Mouse (Mus musculus) heart, embryonic 15.5 days (tissue): ENCODE results near the gene Wdr27. TPM values are rescaled to one million over a fixed set of nuclear protein-coding genes. Genes with fewer than 3 reads are reported as not detected.
"Not testable (repeated sequence)": the region's sequence is repeated elsewhere in the genome, so short reads cannot be mapped to it uniquely, and the experiment has no call there.

ENCODE experiments used
- ATAC-seq: fragments of 200-750 bp; cut with Nextera tagmentation; replicated peaks from 2 replicates; pipeline ENCODE4 v1.8.0; 2017; ENCODE audit warnings: low read depth, moderate TSS enrichment; ENCODE audit not compliant: insufficient number of reproducible peaks, insufficient read depth, low FRiP score
- H3K27ac ChIP-seq: fragments of 300-500 bp; sonication (generic); 2 replicates; pipeline ENCODE4 v1.5.1; 2015; ENCODE audit warnings: mild to moderate bottlenecking, inconsistent platforms
- H3K27me3 ChIP-seq: fragments of 300-500 bp; sonication (generic); 2 replicates; pipeline ENCODE4 v1.6.1; 2015; ENCODE audit warnings: inconsistent platforms
- H3K36me3 ChIP-seq: fragments of 300-500 bp; sonication (generic); 2 replicates; pipeline ENCODE4 v1.6.1; 2015; ENCODE audit warnings: mild to moderate bottlenecking, inconsistent platforms
- H3K4me1 ChIP-seq: fragments of 300-500 bp; sonication (generic); replicated peaks from 2 replicates; pipeline ENCODE4 v1.6.1; 2015; ENCODE audit warnings: inconsistent platforms
- H3K4me2 ChIP-seq: fragments of 300-500 bp; sonication (generic); 2 replicates; pipeline ENCODE4 v1.6.1; 2015; ENCODE audit warnings: inconsistent platforms, mild to moderate bottlenecking, moderate library complexity
- H3K4me3 ChIP-seq: fragments of 300-500 bp; sonication (generic); 2 replicates; pipeline ENCODE4 v1.5.1; 2015; ENCODE audit warnings: mild to moderate bottlenecking, inconsistent platforms
- H3K9ac ChIP-seq: fragments of 300-500 bp; sonication (generic); 2 replicates; pipeline ENCODE4 v1.6.1; 2015; ENCODE audit warnings: mild to moderate bottlenecking, inconsistent platforms
- H3K9me3 ChIP-seq: fragments of 300-500 bp; sonication (generic); replicated peaks from 2 replicates; pipeline ENCODE4 v1.6.1; 2016; ENCODE audit warnings: inconsistent platforms
- WGBS: fragments of 180-500 bp; shearing (Covaris S2); methylation state at CpG from one replicate; pipeline ENCODE4 v1.1.7; 2015; ENCODE audit warnings: mixed read lengths; 5-methylcytosine and 5-hydroxymethylcytosine counted together
- polyA plus RNA-seq: library from polyadenylated mRNA; unstranded; fragments of >200 nt; fragmentation: Nextera tagmentation; extraction: Ambion mirVana; gene quantifications from 2 replicates; pipeline ENCODE4 v1.2.1, GENCODE M21; 2015

The Wdr27 gene
- polyA plus RNA-seq, 1 experiment from 2014 or later, result 4.7 TPM

DNA sequence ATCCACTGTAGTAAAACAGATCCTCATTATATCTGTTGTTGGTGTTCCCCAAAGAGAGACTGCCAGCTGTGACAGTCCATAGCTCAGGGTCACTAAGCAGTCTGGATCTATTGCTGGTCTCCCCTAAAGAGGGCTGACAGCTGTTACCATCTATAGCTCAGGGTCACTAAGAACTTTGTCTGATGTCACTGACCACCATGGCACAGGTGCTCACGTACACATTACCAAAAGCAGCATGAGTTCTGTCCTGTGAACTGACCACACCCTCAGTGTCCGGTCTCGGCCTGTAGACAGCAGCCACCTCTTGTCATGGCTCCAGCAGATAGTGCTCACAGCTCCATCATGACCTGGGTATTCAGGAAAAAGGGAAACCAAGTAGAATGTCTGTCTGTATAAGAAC is 39.7 kb downstream of the Wdr27 start:
- Histone ChIP-seq H3K9ac (no peak overlapping the region), H3K4me2 (no peak overlapping the region), H3K4me1 (no peaks in the 10 kb centered on the region), H3K36me3 (no peaks in the 10 kb centered on the region), H3K27me3 (peaks cover 6% of the 10 kb centered on the region; the same call in 1 of the 2 replicates), H3K27ac (no peak overlapping the region), H3K4me3 (no peak overlapping the region), H3K9me3 (no peaks in the 10 kb centered on the region)
- no peak for ATAC-seq
- 65% methylated on average over 3 of the region's 3 CpGs for WGBS

DNA sequence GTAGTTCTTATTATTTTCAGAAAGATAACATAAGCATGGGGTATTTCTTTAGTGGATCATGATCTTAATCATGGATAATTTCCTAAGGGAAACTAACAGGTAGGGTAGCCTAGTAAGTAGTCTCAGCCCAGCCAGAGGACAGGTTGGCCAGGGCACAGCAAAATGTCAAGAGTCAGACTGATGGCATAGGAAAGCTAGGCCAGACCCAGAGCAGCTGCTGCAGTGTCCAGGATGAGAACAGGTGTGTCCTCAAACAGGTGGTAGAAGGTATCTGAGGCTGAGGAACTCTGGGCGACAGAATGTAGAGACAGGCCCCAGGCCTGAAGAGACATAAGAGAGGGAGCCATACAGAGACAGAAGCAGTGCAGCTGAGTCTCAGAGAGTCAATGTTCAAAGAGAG is 44.0 kb downstream of the Wdr27 start:
- H3K27ac ChIP-seq, result no peak overlapping the region
- no peak for ATAC-seq

DNA sequence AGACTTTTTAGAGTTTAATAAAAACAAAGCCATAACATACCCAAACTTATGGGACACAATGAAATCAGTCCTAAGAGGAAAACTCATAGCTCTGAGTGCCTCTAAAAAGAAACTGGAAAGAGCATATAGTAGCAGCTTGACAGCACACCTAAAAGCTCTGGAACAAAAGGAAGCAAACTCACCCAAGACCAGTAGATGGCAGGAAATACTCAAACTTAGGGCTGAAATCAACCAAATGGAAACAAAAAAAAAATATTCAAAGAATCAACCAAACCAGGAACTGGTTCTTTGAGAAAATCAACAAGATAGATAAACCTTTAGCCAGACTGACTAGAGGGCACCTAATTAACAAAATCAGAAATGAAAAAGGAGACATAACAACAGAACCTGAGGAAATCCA is 47.9 kb downstream of the Wdr27 start:
- not testable (repeated sequence) for H3K4me3 ChIP-seq, H3K9me3 ChIP-seq, H3K4me1 ChIP-seq, H3K27ac ChIP-seq, H3K36me3 ChIP-seq, H3K27me3 ChIP-seq, H3K4me2 ChIP-seq, ATAC-seq, H3K9ac ChIP-seq

More for the DNA sequence above, 44.0 kb downstream of the Wdr27 start:
- Histone ChIP-seq H3K4me2 (no peak overlapping the region), H3K9ac (no peak overlapping the region), H3K27me3 (no peaks in the 10 kb centered on the region), H3K4me1 (no peaks in the 10 kb centered on the region), H3K4me3 (no peak overlapping the region), H3K36me3 (no peaks in the 10 kb centered on the region), H3K9me3 (no peaks in the 10 kb centered on the region)
- 55% methylated on average over 1 of the region's 1 CpGs for WGBS

DNA sequence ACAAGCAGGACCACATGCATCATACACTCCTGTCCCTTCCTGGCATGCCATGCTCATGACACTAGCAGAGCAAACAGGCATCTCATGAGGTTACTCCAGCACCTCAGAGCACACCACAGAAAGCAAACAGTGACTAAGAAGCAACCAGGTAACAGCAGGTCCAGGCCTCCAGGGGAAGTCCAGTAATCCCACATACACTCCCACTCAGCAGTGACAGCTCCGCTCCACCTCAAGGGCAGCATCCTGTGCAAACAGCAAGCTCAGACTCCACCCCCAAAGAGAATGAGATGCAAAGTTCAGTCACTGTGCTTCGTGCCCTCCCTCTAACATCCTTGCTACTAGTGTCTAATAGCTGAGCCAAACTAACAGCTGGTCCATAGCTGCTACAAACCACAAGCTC is 56.0 kb downstream of the Wdr27 start:
- ATAC-seq, result no peak
- no peak overlapping the region for H3K27ac ChIP-seq
- no peak overlapping the region for H3K4me2 ChIP-seq
- H3K27me3 ChIP-seq, result no peaks in the 10 kb centered on the region
- WGBS, result 65% methylated on average over 2 of the region's 2 CpGs
- H3K36me3 ChIP-seq, result no peaks in the 10 kb centered on the region
- no peaks in the 10 kb centered on the region for H3K9me3 ChIP-seq
- H3K4me3 ChIP-seq, result no peak overlapping the region
- no peaks in the 10 kb centered on the region for H3K4me1 ChIP-seq
- H3K9ac ChIP-seq, result no peak overlapping the region

DNA sequence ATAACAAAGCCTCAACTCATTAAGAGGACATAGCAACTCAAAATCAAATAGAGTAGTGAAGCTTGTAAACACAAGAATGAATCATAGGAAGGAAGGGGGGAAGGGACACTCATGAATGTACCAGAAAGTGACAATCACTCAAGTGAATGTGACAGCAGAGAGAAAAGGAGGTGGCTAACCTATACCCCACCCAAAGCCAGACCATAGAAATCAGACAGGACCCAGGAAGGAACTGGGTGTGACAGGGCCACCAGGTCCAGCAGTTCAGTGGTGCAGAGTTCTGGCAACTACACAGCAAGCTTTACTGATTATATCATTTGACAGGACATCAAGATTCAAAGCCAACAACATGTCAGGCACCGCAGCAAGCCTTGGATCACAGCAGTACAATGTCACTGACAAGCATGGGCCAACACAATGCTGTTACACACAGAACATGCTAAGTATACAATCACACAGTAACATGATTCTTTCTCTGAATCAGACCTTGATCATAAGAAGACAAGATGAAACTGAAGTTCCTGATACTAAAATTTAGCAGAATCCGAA is 68.2 kb downstream of the Wdr27 start:
- Histone ChIP-seq H3K4me2 (no peak overlapping the region), H3K9me3 (no peaks in the 10 kb centered on the region), H3K4me3 (no peak overlapping the region), H3K4me1 (no peaks in the 10 kb centered on the region), H3K9ac (no peak overlapping the region), H3K36me3 (no peaks in the 10 kb centered on the region), H3K27me3 (no peaks in the 10 kb centered on the region), H3K27ac (no peak overlapping the region)
- no peak for ATAC-seq
- 64% methylated on average over 2 of the region's 2 CpGs for WGBS

DNA sequence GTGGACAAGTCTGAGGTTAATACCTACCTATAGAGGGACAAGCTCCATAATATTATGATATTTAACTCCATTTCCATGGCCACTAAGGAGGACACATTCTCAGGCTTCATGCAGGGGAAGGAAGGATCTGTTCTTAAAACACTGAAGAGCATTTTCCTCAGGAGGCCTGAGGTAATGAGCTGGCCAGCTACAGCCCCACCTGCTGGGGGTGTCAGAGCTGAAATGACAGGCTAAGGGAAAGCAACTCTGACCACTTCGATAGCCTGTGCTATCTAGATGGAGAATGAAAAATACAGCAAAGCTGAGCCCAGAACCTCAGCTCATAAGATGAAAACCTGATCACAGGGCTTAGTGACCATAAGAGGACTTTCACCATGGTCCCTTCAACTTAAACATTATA is 82.7 kb downstream of the Wdr27 start:
- Histone ChIP-seq H3K9me3 (no peaks in the 10 kb centered on the region), H3K9ac (no peak overlapping the region), H3K4me2 (no peak overlapping the region), H3K36me3 (no peaks in the 10 kb centered on the region), H3K4me3 (no peak overlapping the region), H3K27ac (no peak overlapping the region), H3K4me1 (no peaks in the 10 kb centered on the region), H3K27me3 (no peaks in the 10 kb centered on the region; the same call in 1 of the 2 replicates)
- 54% methylated on average over 1 of the region's 1 CpGs for WGBS
- no peak for ATAC-seq

DNA sequence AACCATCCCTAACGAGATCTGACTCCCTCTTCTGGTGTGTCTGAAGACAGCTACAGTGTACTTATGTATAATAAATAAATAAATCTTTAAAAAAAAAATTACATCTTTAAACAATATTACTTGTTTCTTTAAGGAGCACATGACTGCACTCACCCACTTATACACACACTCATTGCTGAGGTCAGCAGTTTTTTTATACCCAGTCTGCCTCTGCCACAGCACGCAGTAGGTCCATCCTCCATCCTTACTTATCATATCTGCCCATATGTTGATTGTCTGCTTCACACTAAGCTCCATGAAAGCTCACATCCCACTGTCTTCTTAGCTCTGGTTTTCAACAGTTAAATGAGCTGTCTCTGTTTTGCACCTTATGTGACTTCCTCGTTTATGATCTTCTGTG is 95.2 kb downstream of the Wdr27 start:
- no peaks in the 10 kb centered on the region for H3K36me3 ChIP-seq
- H3K9ac ChIP-seq, result no peak overlapping the region
- ATAC-seq, result no peak
- H3K4me2 ChIP-seq, result no peak overlapping the region
- no peaks in the 10 kb centered on the region for H3K4me1 ChIP-seq
- no peak overlapping the region for H3K27ac ChIP-seq
- no peaks in the 10 kb centered on the region for H3K9me3 ChIP-seq
- no peak overlapping the region for H3K4me3 ChIP-seq
- WGBS, result 72% methylated on average over 3 of the region's 3 CpGs
- H3K27me3 ChIP-seq, result no peaks in the 10 kb centered on the region

DNA sequence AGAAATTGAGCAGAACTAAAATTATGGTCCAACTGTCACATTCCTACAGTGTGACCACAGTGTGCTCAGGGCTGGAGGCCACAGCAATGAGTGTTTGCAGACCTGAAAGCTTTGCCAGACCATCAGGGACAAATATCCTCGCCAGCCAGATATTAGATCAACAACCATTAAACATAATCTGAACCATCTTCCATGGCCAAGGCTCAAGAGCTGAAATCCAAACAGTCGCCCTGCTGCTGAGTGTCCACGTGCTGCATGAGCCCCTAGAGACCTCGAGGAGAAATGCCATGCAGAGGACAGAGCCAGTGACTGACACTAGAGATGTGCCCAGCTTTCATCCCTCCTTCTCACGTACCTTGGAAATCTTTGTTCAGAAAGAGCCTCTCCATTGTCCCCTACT is 96.1 kb downstream of the Wdr27 start:
- no peaks in the 10 kb centered on the region for H3K36me3 ChIP-seq
- no peak overlapping the region for H3K4me2 ChIP-seq
- no peak for ATAC-seq
- H3K4me1 ChIP-seq, result no peaks in the 10 kb centered on the region
- H3K4me3 ChIP-seq, result no peak overlapping the region
- no peak overlapping the region for H3K27ac ChIP-seq
- no peak overlapping the region for H3K9ac ChIP-seq
- H3K9me3 ChIP-seq, result no peaks in the 10 kb centered on the region
- H3K27me3 ChIP-seq, result no peaks in the 10 kb centered on the region
- 61% methylated on average over 5 of the region's 5 CpGs for WGBS

DNA sequence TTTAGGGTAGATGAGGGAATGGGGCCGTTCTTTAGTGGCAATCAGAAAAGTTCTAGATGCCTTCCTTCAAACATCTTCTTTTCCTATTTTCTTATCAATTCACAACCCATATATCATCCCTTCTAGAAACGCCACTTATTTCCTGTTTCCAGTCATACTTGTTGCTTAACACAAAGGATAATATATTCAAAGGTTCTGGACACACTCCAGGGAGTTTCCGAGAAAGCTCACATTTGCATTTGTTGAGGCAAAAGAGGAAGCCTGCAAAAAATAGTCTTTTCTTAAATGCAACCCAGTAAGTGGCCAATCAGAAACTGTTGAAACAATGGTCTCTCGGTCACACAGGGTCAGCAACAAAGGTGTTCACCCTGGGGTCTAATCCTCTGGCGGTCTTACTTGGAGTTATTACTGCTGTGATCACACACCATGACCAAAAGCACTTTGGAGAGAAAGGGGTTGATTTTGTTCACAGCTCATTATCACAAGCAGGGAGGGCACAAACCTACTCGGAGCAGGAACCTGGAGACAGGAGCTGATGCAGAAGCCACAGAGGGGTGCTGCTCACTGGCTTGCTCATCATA is 116.2 kb downstream of the Wdr27 start:
- Histone ChIP-seq H3K4me1 (no peaks in the 10 kb centered on the region), H3K9me3 (no peaks in the 10 kb centered on the region), H3K4me3 (no peak overlapping the region), H3K4me2 (no peak overlapping the region), H3K9ac (no peak overlapping the region), H3K27me3 (no peaks in the 10 kb centered on the region), H3K27ac (no peak overlapping the region; the same call in 1 of the 2 replicates), H3K36me3 (no peaks in the 10 kb centered on the region)
- WGBS, result 51% methylated on average over 6 of the region's 6 CpGs
- no peak for ATAC-seq

DNA sequence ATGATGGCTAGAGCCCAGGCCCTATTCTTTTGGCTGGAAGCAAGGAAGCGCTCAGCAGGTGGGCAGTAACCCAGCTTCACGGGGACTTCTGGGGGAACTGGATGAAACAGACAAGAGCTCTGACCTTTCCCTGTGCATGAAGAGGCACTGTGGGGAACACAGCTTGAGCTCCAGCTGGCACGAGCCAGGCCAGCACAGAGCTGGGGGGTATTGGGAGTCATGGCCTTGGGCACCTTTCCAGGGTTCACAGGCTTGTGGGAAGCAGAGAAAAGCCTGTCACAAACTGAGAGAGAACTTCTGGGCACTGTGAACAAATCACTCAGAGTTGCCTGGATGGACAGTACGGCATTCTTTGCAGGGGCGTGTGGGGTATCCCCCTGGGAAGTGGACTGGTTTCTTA is 118.0 kb downstream of the Wdr27 start:
- Histone ChIP-seq H3K4me2 (no peak overlapping the region), H3K27me3 (no peaks in the 10 kb centered on the region), H3K9me3 (no peaks in the 10 kb centered on the region), H3K36me3 (no peaks in the 10 kb centered on the region), H3K27ac (no peak overlapping the region), H3K9ac (no peak overlapping the region), H3K4me3 (no peak overlapping the region), H3K4me1 (no peaks in the 10 kb centered on the region)
- WGBS, result 50% methylated on average over 5 of the region's 5 CpGs
- ATAC-seq, result no peak

DNA sequence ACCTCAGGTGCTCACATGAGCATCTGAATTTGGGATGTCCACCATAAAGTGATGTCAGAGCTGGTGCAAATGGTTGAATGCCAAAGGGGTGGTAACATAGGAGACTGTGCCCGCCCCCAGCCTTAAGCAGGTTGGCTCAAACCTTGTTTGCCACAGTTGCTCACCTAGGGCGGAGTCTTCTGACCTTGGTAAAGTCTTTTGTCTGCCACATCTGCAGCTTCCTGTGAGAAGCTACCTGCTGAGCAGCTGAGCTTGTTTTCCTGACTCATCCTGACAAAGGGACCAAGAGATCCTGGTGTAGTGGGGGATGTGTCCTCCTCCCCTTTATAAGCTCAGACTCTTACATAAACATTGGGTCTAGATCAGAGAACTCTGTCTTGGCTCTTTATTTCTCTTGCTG is 125.0 kb downstream of the Wdr27 start:
- no peaks in the 10 kb centered on the region for H3K36me3 ChIP-seq
- H3K4me3 ChIP-seq, result no peak overlapping the region
- WGBS, result 63% methylated on average over 2 of the region's 2 CpGs
- ATAC-seq, result no peak
- H3K27me3 ChIP-seq, result no peaks in the 10 kb centered on the region
- H3K9ac ChIP-seq, result no peak overlapping the region
- no peaks in the 10 kb centered on the region for H3K9me3 ChIP-seq
- no peak overlapping the region for H3K27ac ChIP-seq
- no peak overlapping the region for H3K4me2 ChIP-seq
- H3K4me1 ChIP-seq, result no peaks in the 10 kb centered on the region

DNA sequence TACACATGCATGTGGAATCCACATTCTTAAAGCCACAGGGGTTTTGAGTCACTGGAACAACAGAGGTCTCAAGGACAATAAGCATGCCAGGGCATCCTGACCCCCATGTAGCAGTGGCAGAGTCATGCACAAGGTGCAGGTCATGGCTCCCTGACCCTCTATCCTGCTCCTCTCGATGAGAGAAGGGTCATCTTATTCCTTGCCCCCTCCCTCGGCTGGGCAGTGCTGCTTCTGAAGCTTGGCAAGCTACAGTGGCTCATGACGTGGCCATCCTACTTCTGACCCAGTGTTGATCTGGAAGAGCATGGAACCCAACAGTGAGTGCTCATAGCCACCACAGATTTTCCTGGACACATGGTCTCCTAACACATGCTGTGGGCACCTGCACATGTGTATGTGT is 126.9 kb downstream of the Wdr27 start:
- Histone ChIP-seq H3K9ac (no peak overlapping the region), H3K36me3 (no peaks in the 10 kb centered on the region), H3K4me3 (no peak overlapping the region), H3K9me3 (no peaks in the 10 kb centered on the region), H3K4me2 (no peak overlapping the region), H3K27ac (no peak overlapping the region), H3K4me1 (no peaks in the 10 kb centered on the region), H3K27me3 (no peaks in the 10 kb centered on the region)
- ATAC-seq, result no peak
- WGBS, result 71% methylated on average over 3 of the region's 3 CpGs
